Mouse (Mus musculus): ENCODE measurements around the gene Zfp646. TPM values are rescaled to one million over a fixed set of nuclear protein-coding genes. Genes with fewer than 3 reads are reported as not detected.

Gene Zfp646
- polyA plus RNA-seq, 1 experiment from 2014 or later: 11.6 TPM

Other genes starting within 250 kb of the Zfp646 start
- gene Bcl7c, start 167.3 kb upstream of the Zfp646 start, polyA plus RNA-seq (2015; fragmentation: Nextera tagmentation; extraction: Ambion mirVana): 82.3 and 85.8 TPM in 2 replicates
- gene Ctf1, start 163.5 kb upstream of the Zfp646 start, polyA plus RNA-seq (2015; fragmentation: Nextera tagmentation; extraction: Ambion mirVana): 28.3 and 31.6 TPM in 2 replicates
- 0.46 and 0.50 TPM in 2 replicates for gene Ctf2, start 144.1 kb upstream of the Zfp646 start, polyA plus RNA-seq (2015; fragmentation: Nextera tagmentation; extraction: Ambion mirVana)
- 6.7 TPM in 2 replicates for gene Fbxl19, start 131.7 kb upstream of the Zfp646 start, polyA plus RNA-seq (2015; fragmentation: Nextera tagmentation; extraction: Ambion mirVana)
- gene Orai3, start 106.4 kb upstream of the Zfp646 start, polyA plus RNA-seq (2015; fragmentation: Nextera tagmentation; extraction: Ambion mirVana): 20.1 and 20.8 TPM in 2 replicates
- 28.1 and 30.8 TPM in 2 replicates for gene Setd1a, start 99.6 kb upstream of the Zfp646 start, polyA plus RNA-seq (2015; fragmentation: Nextera tagmentation; extraction: Ambion mirVana)
- not detected in 2 replicates for gene Gm49388, start 90.6 kb upstream of the Zfp646 start, polyA plus RNA-seq (2015; fragmentation: Nextera tagmentation; extraction: Ambion mirVana)
- gene Hsd3b7, start 75.6 kb upstream of the Zfp646 start, polyA plus RNA-seq (2015; fragmentation: Nextera tagmentation; extraction: Ambion mirVana): 11.2 and 11.3 TPM in 2 replicates
- gene Stx4a, start 51.9 kb upstream of the Zfp646 start, polyA plus RNA-seq (2015; fragmentation: Nextera tagmentation; extraction: Ambion mirVana): 53.2 and 55.6 TPM in 2 replicates
- gene Stx1b, start 51.7 kb upstream of the Zfp646 start, polyA plus RNA-seq (2015; fragmentation: Nextera tagmentation; extraction: Ambion mirVana): 7.7 and 8.1 TPM in 2 replicates
- 23.0 and 24.4 TPM in 2 replicates for gene Zfp668, start 607 bp downstream of the Zfp646 start, polyA plus RNA-seq (2015; fragmentation: Nextera tagmentation; extraction: Ambion mirVana)
- 1.9 and 2.1 TPM in 2 replicates for gene Prss53, start 14.7 kb downstream of the Zfp646 start, polyA plus RNA-seq (2015; fragmentation: Nextera tagmentation; extraction: Ambion mirVana)
- not detected in 2 replicates for gene Gm21974, start 19.2 kb downstream of the Zfp646 start, polyA plus RNA-seq (2015; fragmentation: Nextera tagmentation; extraction: Ambion mirVana)
- gene Vkorc1, start 19.4 kb downstream of the Zfp646 start, polyA plus RNA-seq (2015; fragmentation: Nextera tagmentation; extraction: Ambion mirVana): 159 and 174 TPM in 2 replicates
- 84.9 and 85.3 TPM in 2 replicates for gene Bckdk, start 27.9 kb downstream of the Zfp646 start, polyA plus RNA-seq (2015; fragmentation: Nextera tagmentation; extraction: Ambion mirVana)
- 44.2 and 47.8 TPM in 2 replicates for gene Kat8, start 36.3 kb downstream of the Zfp646 start, polyA plus RNA-seq (2015; fragmentation: Nextera tagmentation; extraction: Ambion mirVana)
- gene Prss8, start 53.9 kb downstream of the Zfp646 start, polyA plus RNA-seq (2015; fragmentation: Nextera tagmentation; extraction: Ambion mirVana): 4.4 and 5.7 TPM in 2 replicates
- gene Prss36, start 70.5 kb downstream of the Zfp646 start, polyA plus RNA-seq (2015; fragmentation: Nextera tagmentation; extraction: Ambion mirVana): 9.6 and 11.9 TPM in 2 replicates
- gene Fus, start 91.2 kb downstream of the Zfp646 start, polyA plus RNA-seq (2015; fragmentation: Nextera tagmentation; extraction: Ambion mirVana): 542 and 587 TPM in 2 replicates
- 22.5 and 27.7 TPM in 2 replicates for gene Pycard, start 117.6 kb downstream of the Zfp646 start, polyA plus RNA-seq (2015; fragmentation: Nextera tagmentation; extraction: Ambion mirVana)
- gene Trim72, start 127.7 kb downstream of the Zfp646 start, polyA plus RNA-seq (2015; fragmentation: Nextera tagmentation; extraction: Ambion mirVana): 1.7 and 1.8 TPM in 2 replicates
- gene Itgam, start 186.4 kb downstream of the Zfp646 start, polyA plus RNA-seq (2015; fragmentation: Nextera tagmentation; extraction: Ambion mirVana): 0.87 and 0.92 TPM in 2 replicates
- not detected in 2 replicates for gene Gm49368, start 186.5 kb downstream of the Zfp646 start, polyA plus RNA-seq (2015; fragmentation: Nextera tagmentation; extraction: Ambion mirVana)

Measured in limb, embryonic 13.5 days (tissue).